Mouse (Mus musculus) G1E (cell line): ENCODE data around the gene Dgkz.

ENCODE experiments used
- CTCF ChIP-seq: IDR thresholded peaks from 2 replicates; pipeline ENCODE4 v1.5.1; 2012; ENCODE audit warnings: low read depth, low read length, inconsistent platforms, mixed read lengths
- GATA1 ChIP-seq: IDR thresholded peaks from 2 replicates; pipeline ENCODE4 v1.6.1; 2012; ENCODE audit warnings: borderline replicate concordance, low read length, inconsistent platforms, mixed read lengths
- GATA2 ChIP-seq: IDR thresholded peaks from 2 replicates; pipeline ENCODE4 v1.6.1; 2012; ENCODE audit warnings: low read depth, low read length, inconsistent platforms, borderline replicate concordance

- TF ChIP-seq GATA1 (no peak), CTCF (no peak), GATA2 (no peak)
Observed at GRCm38 (mm10) chr2:91926949-91927348, 48.7 kb downstream of the Dgkz start, which contains the start of gene Chrm4.
